Mouse (Mus musculus) hindbrain, embryonic 15.5 days (tissue): ENCODE measurements at regions not wholly inside any gene's neighbourhood (a gene's known extent, or its start where the extent isn't known, plus 50 kb on each side); places are given as distances from the start of the nearest gene placed in this dataset.

ENCODE experiments used
- ATAC-seq: fragments of 200-750 bp; cut with Nextera tagmentation; 2 replicates; pipeline ENCODE4 v1.8.0; 2017; ENCODE audit warnings: low read depth, moderate number of reproducible peaks, moderate TSS enrichment; ENCODE audit not compliant: low FRiP score
- H3K27ac ChIP-seq: fragments of 300-500 bp; sonication (generic); replicated peaks from 2 replicates; pipeline ENCODE4 v1.5.1; 2015; ENCODE audit warnings: mild to moderate bottlenecking, inconsistent platforms
- H3K27me3 ChIP-seq: fragments of 300-500 bp; sonication (generic); 2 replicates; pipeline ENCODE4 v1.6.1; 2015; ENCODE audit warnings: control low read depth, inconsistent platforms
- H3K36me3 ChIP-seq: fragments of 300-500 bp; sonication (generic); 2 replicates; pipeline ENCODE4 v1.6.1; 2015; ENCODE audit warnings: control low read depth, inconsistent platforms
- H3K4me1 ChIP-seq: fragments of 300-500 bp; sonication (generic); replicated peaks from 2 replicates; pipeline ENCODE4 v1.6.1; 2015; ENCODE audit warnings: control low read depth, inconsistent platforms
- H3K4me2 ChIP-seq: fragments of 300-500 bp; sonication (generic); 2 replicates; pipeline ENCODE4 v1.6.1; 2015; ENCODE audit warnings: moderate library complexity, mild to moderate bottlenecking, inconsistent platforms
- H3K4me3 ChIP-seq: fragments of 300-500 bp; sonication (generic); 2 replicates; pipeline ENCODE4 v1.5.1; 2015; ENCODE audit warnings: mild to moderate bottlenecking, inconsistent platforms
- H3K9ac ChIP-seq: fragments of 300-500 bp; sonication (generic); 2 replicates; pipeline ENCODE4 v1.6.1; 2015; ENCODE audit warnings: inconsistent platforms
- H3K9me3 ChIP-seq: fragments of 300-500 bp; sonication (generic); 2 replicates; pipeline ENCODE4 v1.6.1; 2016; ENCODE audit warnings: control low read depth, inconsistent platforms
- WGBS: fragments of 180-500 bp; shearing (Covaris S2); methylation state at CpG from one replicate; pipeline ENCODE4 v1.1.7; 2015; 5-methylcytosine and 5-hydroxymethylcytosine counted together

DNA sequence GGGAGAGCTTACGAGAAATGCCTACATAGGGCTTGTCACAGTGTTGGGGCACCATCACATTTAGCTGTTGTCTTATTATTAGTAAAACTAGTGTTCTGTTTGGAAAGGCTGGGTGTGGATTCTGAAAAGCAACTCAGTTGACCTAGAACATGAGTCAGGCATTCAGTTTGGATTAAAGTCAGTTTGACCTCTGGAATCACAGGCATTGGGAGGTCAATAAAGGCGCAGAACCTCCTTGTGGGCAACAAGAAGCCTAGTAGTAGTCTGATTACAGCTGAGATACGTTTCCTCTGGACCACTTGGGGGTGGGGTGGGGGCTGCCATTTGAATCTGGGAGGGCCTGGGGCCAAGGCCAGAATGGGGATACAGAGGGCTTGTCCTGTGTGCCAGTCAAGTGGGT is 52.1 kb upstream of the Map3k1 start:
- Histone ChIP-seq H3K27ac (no peak overlapping the region), H3K9ac (no peak overlapping the region), H3K4me3 (no peak overlapping the region), H3K4me1 (no peaks in the 10 kb centered on the region), H3K27me3 (no peaks in the 10 kb centered on the region), H3K4me2 (no peak overlapping the region), H3K36me3 (no peaks in the 10 kb centered on the region), H3K9me3 (no peaks in the 10 kb centered on the region)
- WGBS, result 84% methylated on average over 3 of the region's 3 CpGs
- no peak for ATAC-seq

- Histone ChIP-seq H3K9me3 (no peaks in the 10 kb centered on the region), H3K36me3 (no peaks in the 10 kb centered on the region), H3K4me3 (no peak overlapping the region), H3K9ac (no peak overlapping the region), H3K4me2 (no peak overlapping the region), H3K27me3 (no peaks in the 10 kb centered on the region), H3K4me1 (no peaks in the 10 kb centered on the region), H3K27ac (no peak overlapping the region)
- ATAC-seq, result no peak
- WGBS, result 88% methylated on average over 8 of the region's 8 CpGs
Measured at GRCm38 (mm10) chr13:111862316-111862715, 53.5 kb upstream of the Map3k1 start.

DNA sequence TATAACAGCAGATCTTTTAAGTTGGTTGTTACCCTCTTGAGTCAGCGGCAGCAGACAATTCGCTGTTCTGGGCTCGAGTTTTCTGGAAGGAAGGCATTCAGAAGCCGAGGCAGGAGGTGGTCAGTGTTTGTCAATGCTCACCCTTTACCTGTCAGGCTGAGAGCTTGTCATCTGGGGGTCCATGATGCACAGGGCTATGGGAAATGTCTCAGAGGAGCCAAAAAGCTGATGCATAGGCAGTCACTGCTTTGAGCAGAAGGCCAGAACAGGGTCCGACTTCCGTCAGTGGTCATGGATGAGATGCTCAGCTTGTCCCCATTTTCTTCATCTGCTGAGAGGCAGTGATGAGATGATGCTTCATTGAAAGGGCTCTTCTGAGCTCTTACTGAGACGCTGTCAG is 57.2 kb upstream of the Map3k1 start:
- ATAC-seq, result no peak
- WGBS, result 96% methylated on average over 7 of the region's 7 CpGs
- Histone ChIP-seq H3K9ac (no peak overlapping the region), H3K9me3 (no peaks in the 10 kb centered on the region), H3K4me1 (peaks cover 23% of the 10 kb centered on the region), H3K27ac (no peak overlapping the region), H3K27me3 (no peaks in the 10 kb centered on the region), H3K4me3 (no peak overlapping the region), H3K4me2 (no peak overlapping the region), H3K36me3 (no peaks in the 10 kb centered on the region)

- Histone ChIP-seq H3K27ac (peak overlapping the region; percentile 58; the same call in 1 of the 2 replicates), H3K4me2 (no peak overlapping the region; the same call in 1 of the 2 replicates)
- 95% methylated on average over 2 of the region's 2 CpGs for WGBS
Measured at GRCm38 (mm10) chr13:111867261-111867660, 58.5 kb upstream of the Map3k1 start.

GRCm38 (mm10) chr13:111867763-111868725 is 59.3 kb upstream of the Map3k1 start:
- peak overlapping the region; percentile 58 for H3K27ac ChIP-seq
- ATAC-seq, result peak; percentile 74
- no peak overlapping the region for H3K9ac ChIP-seq
- peak overlapping the region; percentile 10; the same call in 1 of the 2 replicates for H3K4me3 ChIP-seq
- H3K4me1 ChIP-seq, result peaks cover 23% of the 10 kb centered on the region
- no peaks in the 10 kb centered on the region for H3K36me3 ChIP-seq
- no peaks in the 10 kb centered on the region for H3K27me3 ChIP-seq
- no peaks in the 10 kb centered on the region for H3K9me3 ChIP-seq
- WGBS, result 54% methylated on average over 31 of the region's 31 CpGs
- H3K4me2 ChIP-seq, result peak overlapping the region; percentile 41

More at GRCm38 (mm10) chr13:111867261-111867660, 58.5 kb upstream of the Map3k1 start:
- no peaks in the 10 kb centered on the region for H3K27me3 ChIP-seq
- no peak overlapping the region for H3K4me3 ChIP-seq
- H3K4me1 ChIP-seq, result peaks cover 23% of the 10 kb centered on the region
- H3K9ac ChIP-seq, result no peak overlapping the region
- H3K36me3 ChIP-seq, result no peaks in the 10 kb centered on the region
- H3K9me3 ChIP-seq, result no peaks in the 10 kb centered on the region
- ATAC-seq, result no peak

DNA sequence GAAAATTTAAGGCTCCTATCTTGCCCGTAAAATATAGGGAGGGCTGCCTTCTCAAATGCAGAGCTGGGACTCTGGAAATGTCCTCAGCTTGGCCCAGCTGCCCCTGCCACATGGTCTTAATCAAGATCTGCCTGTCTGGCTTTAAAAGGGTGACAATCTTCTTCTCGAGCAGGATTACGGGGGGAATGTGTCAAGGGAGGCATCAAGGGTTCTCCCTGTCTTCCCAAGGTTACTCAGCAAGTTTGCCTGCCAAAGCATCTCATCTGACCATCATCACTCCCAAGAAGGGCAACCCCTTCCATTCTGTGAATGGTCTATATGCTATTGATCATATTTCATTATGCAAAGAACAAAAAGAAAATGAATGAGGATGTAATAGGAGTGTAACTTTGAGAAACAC is 60.2 kb upstream of the Map3k1 start:
- no peaks in the 10 kb centered on the region for H3K9me3 ChIP-seq
- H3K4me2 ChIP-seq, result no peak overlapping the region
- peaks cover 23% of the 10 kb centered on the region for H3K4me1 ChIP-seq
- no peak overlapping the region for H3K27ac ChIP-seq
- H3K36me3 ChIP-seq, result no peaks in the 10 kb centered on the region
- no peak overlapping the region for H3K4me3 ChIP-seq
- ATAC-seq, result no peak
- H3K27me3 ChIP-seq, result no peaks in the 10 kb centered on the region
- WGBS, result 58% methylated on average over 3 of the region's 3 CpGs
- H3K9ac ChIP-seq, result no peak overlapping the region

DNA sequence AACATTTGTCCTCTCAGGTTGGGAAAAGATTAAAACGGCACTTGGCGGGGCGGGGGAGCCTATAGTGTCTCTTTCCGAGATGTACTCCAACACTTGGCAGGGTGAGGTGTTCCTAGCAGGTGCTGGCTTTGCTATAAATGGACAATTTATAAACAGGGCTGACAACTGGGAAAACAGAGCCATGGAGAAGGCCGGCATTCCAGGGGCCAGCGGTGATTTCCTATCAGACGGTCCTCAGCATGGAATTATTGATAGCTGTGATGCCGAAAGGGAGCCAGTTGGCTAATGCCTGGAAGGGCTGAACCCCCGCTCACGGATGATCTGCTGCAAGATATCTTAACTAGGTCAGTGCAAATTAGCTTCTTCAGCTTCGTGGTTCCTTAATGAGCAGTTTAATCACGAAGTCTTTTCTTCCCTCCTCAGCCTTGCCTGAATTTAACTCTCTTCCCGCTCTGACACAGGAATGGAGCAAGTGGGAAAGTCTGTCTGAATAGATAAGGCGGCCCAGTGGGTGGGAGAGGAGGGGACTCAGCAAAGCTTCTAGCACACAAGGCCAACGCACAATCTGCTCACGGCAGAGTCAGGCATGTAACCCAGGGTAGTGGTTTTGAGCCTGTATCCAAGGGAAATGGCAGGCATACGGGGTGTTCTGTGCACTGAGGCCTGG is 61.1 kb upstream of the Map3k1 start:
- peak overlapping the region; percentile 20 for H3K4me2 ChIP-seq
- no peaks in the 10 kb centered on the region for H3K36me3 ChIP-seq
- H3K9ac ChIP-seq, result no peak overlapping the region
- H3K9me3 ChIP-seq, result no peaks in the 10 kb centered on the region
- WGBS, result 36% methylated on average over 17 of the region's 17 CpGs
- no peak overlapping the region for H3K4me3 ChIP-seq
- ATAC-seq, result peak; percentile 55; the same call in 1 of the 2 replicates
- H3K27me3 ChIP-seq, result no peaks in the 10 kb centered on the region
- peak overlapping the region; percentile 54; the same call in 1 of the 2 replicates for H3K27ac ChIP-seq
- peaks cover 23% of the 10 kb centered on the region for H3K4me1 ChIP-seq

GRCm38 (mm10) chr13:111870505-111870904 is 61.7 kb upstream of the Map3k1 start:
- Histone ChIP-seq H3K36me3 (no peaks in the 10 kb centered on the region), H3K27me3 (no peaks in the 10 kb centered on the region), H3K27ac (peak overlapping the region; percentile 49; the same call in 1 of the 2 replicates), H3K4me1 (peaks cover 23% of the 10 kb centered on the region), H3K9me3 (no peaks in the 10 kb centered on the region), H3K4me2 (no peak overlapping the region), H3K9ac (no peak overlapping the region), H3K4me3 (no peak overlapping the region)
- WGBS, result 70% methylated on average over 4 of the region's 4 CpGs
- ATAC-seq, result no peak; the same call in 1 of the 2 replicates

DNA sequence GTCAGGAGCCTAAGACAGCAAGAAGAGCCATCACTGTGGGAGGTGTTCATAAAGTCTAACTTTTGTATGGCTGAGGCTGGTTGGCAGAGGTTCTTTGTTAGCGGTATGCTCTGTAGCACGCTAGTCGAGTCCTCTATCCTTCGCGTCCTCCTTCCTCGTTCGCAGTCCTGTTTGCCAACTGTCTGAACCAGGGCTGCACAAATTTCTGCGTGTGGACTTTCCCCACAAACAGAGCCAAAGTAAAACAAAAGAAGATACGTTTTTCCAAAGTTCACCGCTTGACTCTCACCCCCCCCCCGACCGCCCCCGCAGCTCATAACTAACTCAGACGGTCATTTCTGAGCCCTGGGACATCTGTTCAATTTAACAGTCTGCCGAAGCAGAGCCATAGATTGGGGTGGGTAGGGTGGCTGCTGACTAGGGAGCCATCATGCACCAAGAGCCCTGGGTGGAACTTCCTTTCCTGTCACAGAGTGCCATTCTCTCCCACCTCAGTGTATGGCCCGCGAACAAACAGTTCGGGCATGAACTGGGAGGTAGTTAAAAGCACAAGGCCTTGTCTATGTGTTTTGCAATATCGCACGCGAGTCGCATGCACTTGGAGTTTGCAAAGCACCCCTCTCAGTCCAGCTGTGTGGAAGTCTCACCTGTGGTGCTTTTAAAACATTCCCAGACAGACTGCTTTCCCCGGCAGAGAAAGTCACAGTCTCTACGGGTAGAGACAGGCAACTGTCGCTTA is 63.0 kb upstream of the Map3k1 start:
- Histone ChIP-seq H3K4me1 (peaks cover 23% of the 10 kb centered on the region), H3K27me3 (no peaks in the 10 kb centered on the region), H3K36me3 (no peaks in the 10 kb centered on the region), H3K27ac (no peak overlapping the region), H3K9me3 (no peaks in the 10 kb centered on the region), H3K9ac (no peak overlapping the region), H3K4me2 (no peak overlapping the region), H3K4me3 (no peak overlapping the region)
- 91% methylated on average over 25 of the region's 25 CpGs for WGBS
- ATAC-seq, result no peak

DNA sequence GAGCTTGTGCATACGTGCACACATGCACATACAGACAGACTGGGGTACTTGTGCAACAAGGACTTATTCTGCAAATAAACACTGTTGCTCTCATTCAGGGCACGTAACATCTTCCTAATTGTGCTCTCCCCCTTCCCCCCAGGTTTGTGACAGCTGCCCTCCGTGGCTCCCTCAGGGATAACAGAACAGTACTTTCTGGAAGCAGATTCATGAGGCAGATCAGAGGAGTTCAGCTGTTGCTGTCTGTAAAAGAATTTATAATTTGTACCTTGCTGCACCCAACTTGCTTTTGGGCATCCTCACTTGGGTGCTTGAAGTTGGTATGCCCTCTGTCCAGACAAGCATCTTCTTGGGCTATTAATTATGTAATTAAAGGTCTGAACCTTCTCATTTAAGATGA is 65.5 kb upstream of the Map3k1 start:
- Histone ChIP-seq H3K27me3 (no peaks in the 10 kb centered on the region), H3K9ac (no peak overlapping the region), H3K4me3 (no peak overlapping the region), H3K36me3 (no peaks in the 10 kb centered on the region), H3K4me1 (peaks cover 11% of the 10 kb centered on the region), H3K27ac (no peak overlapping the region), H3K9me3 (no peaks in the 10 kb centered on the region), H3K4me2 (no peak overlapping the region)
- WGBS, result 85% methylated on average over 3 of the region's 3 CpGs
- no peak for ATAC-seq

GRCm38 (mm10) chr13:111876404-111876803 is 67.6 kb upstream of the Map3k1 start:
- ATAC-seq, result no peak
- no peak overlapping the region for H3K9ac ChIP-seq
- no peaks in the 10 kb centered on the region for H3K9me3 ChIP-seq
- H3K27me3 ChIP-seq, result no peaks in the 10 kb centered on the region
- 85% methylated on average over 3 of the region's 3 CpGs for WGBS
- no peaks in the 10 kb centered on the region for H3K36me3 ChIP-seq
- H3K27ac ChIP-seq, result no peak overlapping the region
- H3K4me1 ChIP-seq, result no peaks in the 10 kb centered on the region
- no peak overlapping the region for H3K4me3 ChIP-seq
- H3K4me2 ChIP-seq, result no peak overlapping the region

GRCm38 (mm10) chr13:111876847-111877246 is 68.1 kb upstream of the Map3k1 start:
- Histone ChIP-seq H3K4me1 (no peaks in the 10 kb centered on the region), H3K36me3 (no peaks in the 10 kb centered on the region), H3K9ac (no peak overlapping the region), H3K4me3 (no peak overlapping the region), H3K9me3 (no peaks in the 10 kb centered on the region), H3K27me3 (no peaks in the 10 kb centered on the region), H3K27ac (no peak overlapping the region), H3K4me2 (no peak overlapping the region)
- 72% methylated on average over 2 of the region's 2 CpGs for WGBS
- no peak for ATAC-seq
